Mouse (Mus musculus) kidney, adult 2 months (tissue): ENCODE results near the gene Ptgir. TPM values are rescaled to one million over a fixed set of nuclear protein-coding genes. Genes with fewer than 3 reads are reported as not detected.

Experiments
- DNase-seq: peaks from one replicate; pipeline ENCODE4 v3.0.0; 2021
- H3K27ac ChIP-seq: fragments of 200-500 bp; 2 replicates; pipeline ENCODE4 v1.5.1; 2012; ENCODE audit warnings: low read depth, low read length, control low read depth, inconsistent platforms; ENCODE audit not compliant: insufficient read depth
- H3K27me3 ChIP-seq: fragments of 200-500 bp; replicated peaks from 2 replicates; pipeline ENCODE4 v1.6.1; 2012; ENCODE audit warnings: mild to moderate bottlenecking, moderate library complexity, low read length, inconsistent platforms; ENCODE audit not compliant: control insufficient read depth, insufficient read depth
- H3K36me3 ChIP-seq: fragments of 200-500 bp; 2 replicates; pipeline ENCODE4 v1.6.1; 2012; ENCODE audit warnings: mild to moderate bottlenecking, moderate library complexity, low read length, inconsistent platforms; ENCODE audit not compliant: control insufficient read depth, insufficient read depth
- H3K4me1 ChIP-seq: fragments of 200-500 bp; 2 replicates; pipeline ENCODE4 v1.6.1; 2011; ENCODE audit warnings: low read length; ENCODE audit not compliant: control insufficient read depth, insufficient read depth
- H3K4me3 ChIP-seq: fragments of 200-500 bp; 2 replicates; pipeline ENCODE4 v1.5.1; 2011; ENCODE audit warnings: mild to moderate bottlenecking, low read depth, low read length, control low read depth; ENCODE audit not compliant: insufficient read depth
- CTCF ChIP-seq: fragments of 200-500 bp; conservative IDR thresholded peaks from 2 replicates; pipeline ENCODE4 v1.5.1; 2011; ENCODE audit warnings: low read depth, mild to moderate bottlenecking, control low read depth, low read length, moderate library complexity, mixed read lengths; ENCODE audit not compliant: insufficient read depth, insufficient read length
- POLR2A ChIP-seq: fragments of 200-500 bp; IDR thresholded peaks from one replicate; pipeline ENCODE4 v1.6.1; 2011; ENCODE audit warnings: low read depth, low read length, control low read depth
- WGBS: fragments of 180-500 bp; shearing (Covaris S2); methylation state at CpG from one replicate; pipeline ENCODE4 v1.1.7; 2018; 5-methylcytosine and 5-hydroxymethylcytosine counted together
- polyA plus RNA-seq: library from polyadenylated mRNA; depleted of rRNA; stranded (reverse); fragments of >200 nt; gene quantifications from 2 replicates; pipeline ENCODE4 v1.2.3, GENCODE M21; 2012

Ptgir gene
- polyA plus RNA-seq, 1 experiment, result 4.0 TPM

- Histone ChIP-seq H3K36me3 (no peaks in the 10 kb centered on the region), H3K27ac (no peak overlapping the region), H3K27me3 (no peaks in the 10 kb centered on the region), H3K4me3 (no peak overlapping the region), H3K4me1 (no peaks in the 10 kb centered on the region)
- no peak for DNase-seq
- TF ChIP-seq POLR2A (no peak), CTCF (no peak)
- WGBS, result 88% methylated on average over 4 of the region's 4 CpGs
Observed at GRCm38 (mm10) chr7:16873392-16873791, 32.9 kb upstream of the Ptgir start.

GRCm38 (mm10) chr7:16874190-16874589 is 32.1 kb upstream of the Ptgir start:
- 2% methylated on average over 17 of the region's 17 CpGs for WGBS
- DNase-seq, result peak; percentile 79

GRCm38 (mm10) chr7:16874756-16875309 is 31.5 kb upstream of the Ptgir start:
- TF ChIP-seq POLR2A (no peak), CTCF (peak; percentile 17; the same call in 1 of the 2 replicates)
- DNase-seq, result peak; percentile 100
- H3K27me3 ChIP-seq, result no peaks in the 10 kb centered on the region
- peak overlapping the region; percentile 29 for H3K27ac ChIP-seq
- H3K4me3 ChIP-seq, result peak overlapping the region; percentile 16; the same call in 1 of the 2 replicates
- H3K36me3 ChIP-seq, result no peaks in the 10 kb centered on the region
- no peaks in the 10 kb centered on the region for H3K4me1 ChIP-seq
- under 1% methylated on average over 33 of the region's 33 CpGs for WGBS

More at GRCm38 (mm10) chr7:16874190-16874589, 32.1 kb upstream of the Ptgir start:
- Histone ChIP-seq H3K27ac (peak overlapping the region; percentile 29), H3K36me3 (no peaks in the 10 kb centered on the region), H3K4me3 (no peak overlapping the region), H3K4me1 (no peaks in the 10 kb centered on the region), H3K27me3 (no peaks in the 10 kb centered on the region)
- TF ChIP-seq CTCF (peak; percentile 94), POLR2A (no peak)

GRCm38 (mm10) chr7:16875310-16875325 is 31.2 kb upstream of the Ptgir start, which contains the start of gene Dact3:
Gene Dact3 (plus strand): TSS chr7:16875317.
- Histone ChIP-seq H3K36me3 (no peaks in the 10 kb centered on the region), H3K4me3 (peak within 1 kb of the TSS; percentile 52), H3K27ac (peak within 1 kb of the TSS; percentile 29), H3K4me1 (no peaks in the 10 kb centered on the region), H3K27me3 (no peaks in the 10 kb centered on the region)
- TF ChIP-seq CTCF (no peak), POLR2A (no peak)
- no peak for DNase-seq
- 0% methylated on average over 1 of the region's 1 CpGs for WGBS

DNA sequence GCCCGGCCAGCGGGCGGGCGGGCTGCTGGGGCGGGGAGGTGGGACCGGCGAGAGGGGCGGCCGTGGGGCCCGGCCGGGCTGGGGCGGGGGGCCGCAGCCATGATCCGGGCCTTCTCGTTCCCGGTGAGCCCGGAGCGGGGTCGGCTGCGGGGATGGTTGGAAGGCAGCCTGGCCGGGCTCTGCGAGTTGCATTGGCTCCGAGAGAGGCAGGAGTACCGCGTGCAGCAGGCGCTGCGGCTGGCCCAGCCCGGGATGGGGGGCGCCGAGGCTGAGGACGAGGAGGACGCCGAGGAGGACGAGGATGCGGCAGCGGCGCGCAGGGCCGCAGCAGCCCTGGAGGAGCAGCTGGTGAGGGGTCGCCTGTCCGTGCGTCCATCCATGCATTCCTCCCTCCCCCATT is 31.0 kb upstream of the Ptgir start:
- under 1% methylated on average over 35 of the region's 42 CpGs for WGBS
- peak overlapping the region; percentile 52 for H3K4me3 ChIP-seq
- no peaks in the 10 kb centered on the region for H3K4me1 ChIP-seq
- no peak for DNase-seq
- no peak overlapping the region for H3K27ac ChIP-seq
- no peaks in the 10 kb centered on the region for H3K36me3 ChIP-seq
- H3K27me3 ChIP-seq, result no peaks in the 10 kb centered on the region
- TF ChIP-seq POLR2A (no peak), CTCF (no peak)

GRCm38 (mm10) chr7:16876006-16876405 is 30.3 kb upstream of the Ptgir start:
- H3K36me3 ChIP-seq, result no peaks in the 10 kb centered on the region
- no peak overlapping the region for H3K27ac ChIP-seq
- no peaks in the 10 kb centered on the region for H3K4me1 ChIP-seq
- no peaks in the 10 kb centered on the region for H3K27me3 ChIP-seq
- TF ChIP-seq POLR2A, result no peak
- no peak for TF ChIP-seq CTCF
- 32% methylated on average over 11 of the region's 11 CpGs for WGBS
- DNase-seq, result no peak
- peak overlapping the region; percentile 52; the same call in 1 of the 2 replicates for H3K4me3 ChIP-seq

DNA sequence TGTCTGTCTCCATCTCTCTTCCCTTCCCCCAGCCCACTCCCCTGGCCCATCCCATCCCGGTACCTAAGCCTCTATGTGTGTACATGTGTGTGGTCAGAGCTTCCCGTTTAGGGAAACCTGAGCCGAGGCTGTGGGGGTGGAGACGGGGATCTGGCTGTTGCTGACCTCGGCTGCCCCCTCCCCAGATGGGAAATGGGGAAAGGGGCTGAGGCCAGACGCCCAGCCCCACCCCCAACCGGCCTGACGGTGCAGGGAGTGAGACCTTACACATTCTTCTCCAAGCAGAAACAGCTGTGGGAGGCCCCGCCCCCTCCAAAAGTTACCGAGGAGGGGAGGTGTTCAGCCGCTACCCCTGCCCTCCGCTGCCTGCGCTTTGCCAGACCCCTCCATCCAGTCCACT is 29.7 kb upstream of the Ptgir start:
- TF ChIP-seq CTCF, result no peak
- no peak for TF ChIP-seq POLR2A
- 39% methylated on average over 13 of the region's 13 CpGs for WGBS
- H3K4me3 ChIP-seq, result no peak overlapping the region
- no peaks in the 10 kb centered on the region for H3K36me3 ChIP-seq
- peak; percentile 16 for DNase-seq
- no peaks in the 10 kb centered on the region for H3K4me1 ChIP-seq
- no peak overlapping the region for H3K27ac ChIP-seq
- no peaks in the 10 kb centered on the region for H3K27me3 ChIP-seq

- no peak for TF ChIP-seq POLR2A
- TF ChIP-seq CTCF, result no peak
- Histone ChIP-seq H3K27me3 (no peaks in the 10 kb centered on the region), H3K27ac (no peak overlapping the region), H3K4me3 (no peak overlapping the region), H3K36me3 (no peaks in the 10 kb centered on the region), H3K4me1 (no peaks in the 10 kb centered on the region)
- DNase-seq, result no peak
- WGBS, result 78% methylated on average over 3 of the region's 3 CpGs
Observed at GRCm38 (mm10) chr7:16877717-16878116, 28.6 kb upstream of the Ptgir start.
